Comparison of ENCODE assay signal across 16 mouse cellular contexts in genomic region chr12:8662175-8662574, GRCm38 (mm10). TPM values are rescaled to one million over a fixed set of nuclear protein-coding genes. Genes with fewer than 3 reads are reported as not detected.
DNase-seq lines count a peak whose midpoint lies in the region; ATAC-seq and TF ChIP-seq lines count a peak whose summit lies in the region.
"Had no signal": no experiment of that assay in that cellular context is flagged by ENCODE, and none has a peak within 500 bp of the region (broad histone marks: within the 10 kb centered on the region; RNA-seq: fewer than 3 reads in every experiment).

No protein-coding gene starts in this region.

- ATAC-seq in megakaryocyte, adult 5-6 weeks (ENCODE audit: poor library complexity, severe bottlenecking) = no peak
- ATAC-seq: liver, embryonic 12.5 days; Patski had no signal

- DNase-seq in MEL (ENCODE audit: low read depth, low spot score) = peak; percentile 42
- DNase-seq in thymus, postnatal 4 days = peak; percentile 46
- DNase-seq in urinary bladder, postnatal 4 days (ENCODE audit: low spot score in 2 of 2) = no peak
- DNase-seq in gastrocnemius, postnatal 10 days = no peak
- DNase-seq: cerebellum, adult 9-11 months; gastrocnemius, adult 2 months; heart, adult 2 months had no signal

- H3ac ChIP-seq in myocyte (ENCODE audit: control insufficient read depth, insufficient read length) = no peak overlapping the region

- TF ChIP-seq CTCF in MEL (IDR thresholded peaks at IDR 0.05 in 2 of 3, conservative IDR thresholded peaks at IDR 0.05 in 1 of 3; ENCODE audit: control insufficient read depth in 1 of 3, insufficient read depth in 1 of 3, low read depth in 2 of 3, low read length in 3 of 3, poor library complexity in 1 of 3, severe bottlenecking in 1 of 3) = no peak

- H3K4me3 ChIP-seq in megakaryocyte, embryonic 14.5 days (replicated peaks) = peak overlapping the region; percentile 33
- H3K4me3 ChIP-seq in MEL (ENCODE audit: control insufficient read depth in 1 of 2, insufficient read depth in 1 of 2, low read depth in 2 of 2, low read length in 2 of 2) = peak overlapping the region; percentile 9 to 13; a peak in 1 of 4 replicates
- H3K4me3 ChIP-seq in myocyte = no peak overlapping the region
- H3K4me3 ChIP-seq: embryonic facial prominence, embryonic 10.5 days; gastrocnemius, adult 2 months; heart, adult 2 months; heart, embryonic 15.5 days; liver, embryonic 12.5 days; lung, embryonic 15.5 days; midbrain, embryonic 12.5 days had no signal

- TF ChIP-seq EP300 in MEL (IDR thresholded peaks at IDR 0.05; ENCODE audit: low read depth in 1 of 2, low read length in 2 of 2) = no peak

- H3K36me3 ChIP-seq in megakaryocyte, embryonic 14.5 days (replicated peaks; ENCODE audit: low read length) = no peaks in the 10 kb centered on the region
- H3K36me3 ChIP-seq in MEL (ENCODE audit: control insufficient read depth in 1 of 2, insufficient read depth in 2 of 2, low read length in 2 of 2) = peaks cover 0 to 6% of the 10 kb centered on the region in 2 experiments; a peak in 2 of 4 replicates
- H3K36me3 ChIP-seq in myocyte (ENCODE audit: control insufficient read depth, insufficient read depth) = no peaks in the 10 kb centered on the region
- H3K36me3 ChIP-seq: embryonic facial prominence, embryonic 10.5 days; heart, embryonic 15.5 days; liver, embryonic 12.5 days; lung, embryonic 15.5 days; midbrain, embryonic 12.5 days had no signal

- H3K9me3 ChIP-seq in megakaryocyte, embryonic 14.5 days = no peaks in the 10 kb centered on the region
- H3K9me3 ChIP-seq in MEL (replicated peaks; ENCODE audit: insufficient read depth, low read length) = no peaks in the 10 kb centered on the region
- H3K9me3 ChIP-seq: embryonic facial prominence, embryonic 10.5 days; heart, embryonic 15.5 days; liver, embryonic 12.5 days; lung, embryonic 15.5 days; midbrain, embryonic 12.5 days had no signal

- H3K9ac ChIP-seq in MEL (ENCODE audit: control insufficient read depth, low read depth, low read length, poor library complexity, severe bottlenecking) = peak overlapping the region; percentile 23; the same call in 1 of the 2 replicates
- H3K9ac ChIP-seq: heart, embryonic 15.5 days; liver, embryonic 12.5 days; lung, embryonic 15.5 days; midbrain, embryonic 12.5 days had no signal

- H3K27me3 ChIP-seq in megakaryocyte, embryonic 14.5 days (replicated peaks) = no peaks in the 10 kb centered on the region
- H3K27me3 ChIP-seq in MEL (ENCODE audit: control insufficient read depth in 1 of 2, insufficient read depth in 2 of 2, low read length in 2 of 2) (no peaks in the 10 kb centered on the region), myocyte (ENCODE audit: control insufficient read depth, insufficient read depth, insufficient read length) (no peaks in the 10 kb centered on the region)
- H3K27me3 ChIP-seq: heart, embryonic 15.5 days; liver, embryonic 12.5 days; lung, embryonic 15.5 days; midbrain, embryonic 12.5 days; Patski had no signal

- TF ChIP-seq POLR2A in MEL (IDR thresholded peaks at IDR 0.05; ENCODE audit: control insufficient read depth in 1 of 2, insufficient read depth in 1 of 2, low read depth in 1 of 2, low read length in 2 of 2, poor library complexity in 1 of 2) (no peak), myocyte (IDR thresholded peaks at IDR 0.05; ENCODE audit: insufficient read length, low read depth) (no peak)

- H3K27ac ChIP-seq in MEL (ENCODE audit: control insufficient read depth, low read depth, low read length) = no peak overlapping the region
- H3K27ac ChIP-seq: embryonic facial prominence, embryonic 10.5 days; gastrocnemius, adult 2 months; heart, adult 2 months; heart, embryonic 15.5 days; liver, embryonic 12.5 days; lung, embryonic 15.5 days; midbrain, embryonic 12.5 days had no signal

- no peak for TF ChIP-seq RAD21 in MEL (IDR thresholded peaks at IDR 0.05; ENCODE audit: low read depth, low read length)

- H3K4me2 ChIP-seq in myocyte (ENCODE audit: low read depth) = peak overlapping the region; percentile 25
- H3K4me2 ChIP-seq: heart, embryonic 15.5 days; liver, embryonic 12.5 days; lung, embryonic 15.5 days; midbrain, embryonic 12.5 days had no signal

- peaks cover 58% of the 10 kb centered on the region for H3K4me1 ChIP-seq in megakaryocyte, embryonic 14.5 days
- H3K4me1 ChIP-seq in MEL (ENCODE audit: control insufficient read depth in 1 of 2, insufficient read depth in 2 of 2, low read length in 2 of 2) = peaks cover 3 to 7% of the 10 kb centered on the region in 2 experiments; a peak in 3 of 4 replicates
- H3K4me1 ChIP-seq: embryonic facial prominence, embryonic 10.5 days; heart, embryonic 15.5 days; lung, embryonic 15.5 days; midbrain, embryonic 12.5 days had no signal

- H3K79me2 ChIP-seq in MEL (ENCODE audit: control insufficient read depth, insufficient read depth, low read length, poor library complexity) (no peaks in the 10 kb centered on the region), myocyte (ENCODE audit: control insufficient read depth, insufficient read depth) (no peaks in the 10 kb centered on the region)

TF ChIP-seq in MEL, 35 proteins besides CTCF, POLR2A, EP300 and RAD21:
- 0 out of 2 replicates have a peak, but pooled peaks have one; percentile 15 for TF ChIP-seq NELFE (IDR thresholded peaks at IDR 0.05; ENCODE audit: low read depth, low read length)
- TF ChIP-seq CHD1 (IDR thresholded peaks at IDR 0.05; ENCODE audit: low read depth, low read length) = no peak
- TF ChIP-seq MAX (IDR thresholded peaks at IDR 0.05; ENCODE audit: low read length) = no peak
- 0 out of 2 replicates have a peak, but pooled peaks have one; percentile 23 for TF ChIP-seq ELF1 (IDR thresholded peaks at IDR 0.05; ENCODE audit: low read depth, low read length)
- no peak for TF ChIP-seq BHLHE40 (IDR thresholded peaks at IDR 0.05; ENCODE audit: borderline replicate concordance, low read depth, low read length)
- peak; percentile 45 for TF ChIP-seq GATA1 (IDR thresholded peaks at IDR 0.05; ENCODE audit: low read depth, low read length)

TF ChIP-seq in myocyte, 11 proteins besides CTCF, POLR2A, EP300 and RAD21:
- TF ChIP-seq CEBPB (IDR thresholded peaks at IDR 0.05; ENCODE audit: insufficient read depth, poor library complexity, severe bottlenecking) (no peak), REST (IDR thresholded peaks at IDR 0.05; ENCODE audit: insufficient read depth, insufficient read length) (no peak), MYOG (IDR thresholded peaks at IDR 0.05; ENCODE audit: control insufficient read depth in 1 of 3, insufficient read depth in 1 of 3, insufficient read length in 2 of 3, low read depth in 2 of 3) (no peak), TCF3 (IDR thresholded peaks at IDR 0.05; ENCODE audit: insufficient read length, low read depth) (no peak), TCF12 (IDR thresholded peaks at IDR 0.05; ENCODE audit: insufficient read depth, poor library complexity, severe bottlenecking) (no peak), SRF (IDR thresholded peaks at IDR 0.05; ENCODE audit: control insufficient read depth, insufficient read length, low read depth) (no peak), E2F4 (IDR thresholded peaks at IDR 0.05; ENCODE audit: insufficient read depth) (no peak), POLR2AphosphoS2 (IDR thresholded peaks at IDR 0.05; ENCODE audit: insufficient read length, low read depth) (no peak), MAX (IDR thresholded peaks at IDR 0.05; ENCODE audit: low read depth) (no peak)

RNA-seq across cellular contexts. Expression of gene Pum2, which starts 11.8 kb away (rescaled TPM):
- polyA plus RNA-seq in megakaryocyte, embryonic 14.5 days (2012; ENCODE audit: insufficient read depth, low replicate concordance) = 1.1 and 9.0 TPM in 2 replicates
- 152 and 162 TPM in 2 replicates for total RNA-seq in megakaryocyte, adult 5-6 weeks (2015)
- total RNA-seq in megakaryocyte, adult 5-6 weeks (2017) = 119 and 124 TPM in 2 replicates
- 62.9 and 67.7 TPM in 2 replicates for total RNA-seq in MEL (2012; rRNA removed)
- polyA plus RNA-seq in MEL (2012; ENCODE audit: insufficient read depth in 1 of 2, insufficient read length in 2 of 2, low read depth in 1 of 2, low replicate concordance in 2 of 2, missing spikeins in 1 of 2) = 100 to 1,000 TPM in 1 of 2 experiments, 10 to 100 TPM in 1; 87.8 to 140 TPM
- polyA plus RNA-seq in myocyte (2012; fragmentation: generic; extraction: Trizol) = 17.8 TPM
- total RNA-seq in gastrocnemius, postnatal 10 days (2021) = 10 to 100 TPM; 80.7 to 98.1 TPM

Comparison
In these comparisons a context has a peak if more than half of its experiments do, and no peak if none do; other contexts are left out.
1. DNase-seq: peak in MEL (single experiment) and thymus, postnatal 4 days (single experiment); none in urinary bladder, postnatal 4 days (0 of 2) and gastrocnemius, postnatal 10 days (single experiment).